Mouse (Mus musculus) kidney, postnatal 14 days (tissue): ENCODE results near the gene Tent5c.

Source experiments
- DNase-seq: peaks from one replicate; pipeline ENCODE4 v3.0.0; 2022; ENCODE audit warnings: mixed read lengths

The Tent5c gene

GRCm38 (mm10) chr3:100485390-100486132, 3.6 kb downstream of the Tent5c start:
- DNase-seq = peak; percentile 42

- DNase-seq = no peak
These were observed 6.0 kb downstream of the Tent5c start for GRCm38 (mm10) chr3:100482971-100483610.

- DNase-seq = no peak
These were observed 6.7 kb downstream of the Tent5c start for GRCm38 (mm10) chr3:100482324-100482911.

DNA sequence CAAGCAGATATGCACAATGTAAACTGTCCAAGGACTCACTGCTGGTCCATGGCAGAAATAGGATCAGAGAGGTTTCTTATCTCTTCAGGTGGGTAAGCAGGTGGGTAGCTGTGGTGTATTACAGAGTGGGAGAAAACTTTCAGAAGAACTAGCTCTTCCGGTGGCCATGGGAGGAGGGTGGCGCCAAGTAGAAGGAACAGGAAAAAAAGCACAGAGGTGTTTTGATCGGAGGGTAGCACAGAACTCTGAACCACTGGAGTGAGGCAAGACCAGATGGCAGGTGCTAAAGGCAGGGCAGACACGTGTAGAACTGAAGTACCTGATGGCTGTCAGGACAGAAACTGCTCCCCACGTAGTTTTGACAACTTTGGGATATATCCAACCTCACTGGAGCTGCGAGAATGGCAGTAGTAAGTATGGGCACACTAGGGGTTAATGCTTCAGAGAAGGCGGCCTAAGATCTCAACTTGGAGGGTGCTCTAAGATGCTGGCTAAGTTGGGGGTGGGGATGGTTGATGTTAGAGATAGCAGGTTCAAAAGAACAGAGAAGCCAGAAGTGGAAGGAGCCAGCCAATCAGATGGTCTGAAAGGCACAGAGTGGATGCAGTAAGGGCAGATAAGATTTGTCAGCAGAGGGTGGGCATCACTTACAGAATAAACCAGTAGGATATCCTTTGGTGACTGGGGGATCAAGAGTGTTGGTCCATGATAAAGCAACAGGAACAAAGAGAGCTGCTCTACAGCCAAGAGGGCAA, 8.7 kb downstream of the Tent5c start:
- no peak for DNase-seq

DNA sequence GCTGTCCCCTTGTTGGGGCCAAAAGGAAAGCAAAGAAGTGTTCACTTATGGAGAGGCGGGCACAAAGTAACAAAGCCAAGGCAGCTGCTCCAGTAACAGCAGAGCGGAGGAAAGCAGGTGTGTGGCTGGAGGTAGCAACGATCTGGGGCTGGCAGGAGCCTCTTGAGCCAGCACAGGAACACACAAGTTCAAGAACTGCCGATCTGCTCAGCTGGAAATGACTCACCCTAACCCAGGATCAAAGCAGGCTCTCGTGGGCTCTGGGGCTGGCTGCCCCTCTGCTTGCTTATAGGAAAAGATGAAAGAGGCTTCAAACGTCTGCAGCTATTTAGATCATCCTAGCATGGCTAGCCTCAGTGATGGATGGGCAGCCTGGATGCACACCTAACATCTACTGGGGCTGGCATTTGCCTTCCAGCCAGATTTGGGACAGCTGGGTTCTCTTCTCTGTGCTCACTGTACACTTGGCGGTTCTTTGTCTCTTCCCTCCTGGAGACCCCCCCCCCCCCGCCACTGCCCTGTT, 14.1 kb downstream of the Tent5c start:
- DNase-seq = no peak

DNA sequence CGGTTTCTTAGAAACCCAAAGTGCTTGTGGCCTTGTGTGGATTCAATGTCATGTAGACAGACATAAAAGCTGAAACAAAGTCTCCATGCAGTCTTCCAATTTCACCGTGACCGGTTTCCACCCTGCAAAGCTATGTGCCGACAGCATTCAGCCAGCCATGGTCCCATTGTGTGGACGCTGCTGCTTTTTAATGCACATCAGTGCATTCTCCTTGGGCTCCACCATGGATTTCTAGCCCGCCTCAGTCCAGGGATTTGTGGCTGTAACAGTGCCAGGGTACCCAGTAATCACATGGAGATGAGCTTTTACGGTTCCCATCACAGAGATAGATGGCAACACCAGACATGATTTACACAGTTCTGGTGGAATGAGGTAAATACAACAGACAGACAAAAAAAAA, 14.6 kb downstream of the Tent5c start:
- no peak for DNase-seq

GRCm38 (mm10) chr3:100473146-100473545, 16.0 kb downstream of the Tent5c start:
- DNase-seq = no peak

- DNase-seq = no peak
These were observed 18.2 kb downstream of the Tent5c start for GRCm38 (mm10) chr3:100470902-100471301.

DNA sequence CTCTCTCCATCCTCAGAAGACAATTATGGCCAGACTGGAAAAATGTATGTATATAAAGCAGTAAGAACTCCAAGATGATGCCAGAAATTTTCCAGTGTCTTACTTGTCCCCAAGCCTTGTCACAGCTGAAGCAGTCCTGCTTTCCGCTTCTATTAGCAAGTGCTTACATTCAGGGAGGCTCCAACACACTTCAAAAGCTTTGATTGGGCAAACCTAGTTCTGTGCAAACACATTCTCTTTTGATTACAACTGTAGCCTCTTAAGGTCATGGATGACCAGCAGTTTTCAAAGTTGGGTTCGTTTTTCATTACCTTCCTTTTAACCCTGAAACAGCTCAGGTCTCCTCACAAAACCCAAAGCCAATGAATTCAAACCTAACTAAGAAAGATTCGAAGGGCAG, 19.0 kb downstream of the Tent5c start:
- DNase-seq = no peak

DNA sequence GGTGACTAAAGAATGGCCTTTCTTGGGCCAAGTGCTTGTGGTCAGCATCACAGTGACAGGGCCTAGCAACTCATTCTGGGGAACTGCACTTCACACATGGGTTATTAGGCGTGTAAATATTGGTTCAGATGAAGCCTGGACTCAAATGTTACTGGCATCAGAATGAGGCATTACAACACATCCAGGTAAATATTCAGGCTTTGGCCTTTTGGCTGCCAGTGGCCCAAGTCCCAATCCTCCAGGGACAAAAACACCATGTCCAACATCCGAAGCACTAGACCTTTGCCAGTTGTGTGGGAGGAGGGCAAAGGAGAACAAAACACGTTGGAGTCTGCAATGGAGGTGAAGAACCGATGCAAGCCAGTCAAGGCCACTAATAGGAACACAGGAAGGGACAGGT, 22.6 kb downstream of the Tent5c start:
- DNase-seq = no peak

DNA sequence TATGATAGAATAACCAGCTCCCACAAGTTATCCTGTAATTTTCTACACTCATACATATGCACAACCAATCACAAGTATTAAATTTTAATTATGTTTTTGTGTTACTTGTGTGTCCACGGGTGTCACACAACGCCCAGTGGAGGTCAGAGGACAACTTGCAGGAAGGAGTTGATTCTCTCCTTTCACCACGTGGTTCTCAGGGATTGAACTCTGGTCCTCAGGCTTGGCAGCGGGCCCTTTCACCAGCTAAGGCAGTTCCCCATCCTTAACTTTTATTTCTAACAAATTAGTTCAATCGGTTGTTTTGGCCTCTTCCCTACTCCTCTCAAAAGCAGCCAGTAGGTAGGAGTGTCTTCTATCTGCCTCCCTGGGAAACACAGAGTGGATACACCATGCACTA, 24.5 kb downstream of the Tent5c start:
- DNase-seq = no peak

GRCm38 (mm10) chr3:100463959-100464265, 25.2 kb downstream of the Tent5c start:
- no peak for DNase-seq

DNA sequence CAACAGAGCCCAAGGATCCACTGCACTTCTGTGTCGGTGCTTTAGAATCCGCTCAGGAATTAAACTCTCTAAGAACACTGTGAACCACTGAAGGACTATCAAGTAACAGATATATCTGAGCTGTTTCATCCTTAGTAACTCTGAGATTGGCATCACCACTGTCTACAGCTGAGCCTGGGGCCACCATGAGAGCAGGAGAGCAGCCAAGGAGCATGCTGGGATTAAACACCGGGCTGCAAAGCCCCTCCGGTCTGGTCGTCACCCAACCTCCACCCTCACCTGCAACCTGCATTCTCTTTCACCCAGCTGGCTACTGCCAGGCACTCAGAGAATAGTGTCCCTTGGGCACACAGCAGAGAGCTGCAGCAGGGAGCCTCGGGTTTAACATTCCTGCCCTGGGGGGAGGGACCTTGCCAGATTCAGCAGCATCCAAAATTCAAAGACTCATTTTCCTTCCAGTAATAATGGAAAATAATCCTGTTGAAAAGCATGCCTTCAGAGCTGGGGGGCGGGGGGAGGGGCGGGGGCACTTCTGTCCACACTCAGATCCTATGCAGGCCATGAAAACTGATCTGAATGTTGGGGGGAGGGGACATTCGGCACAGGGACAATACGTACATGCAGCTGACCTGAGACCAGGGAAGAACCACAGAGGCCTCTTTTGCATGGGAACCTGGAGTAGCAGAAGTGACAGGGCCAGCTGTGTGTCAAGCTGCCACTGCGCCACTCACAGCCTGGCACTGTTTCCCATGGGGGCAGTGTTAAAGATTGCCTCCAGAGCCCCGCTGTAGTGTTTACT, 25.8 kb downstream of the Tent5c start:
- no peak for DNase-seq

- peak; percentile 68 for DNase-seq
These were observed 26.7 kb downstream of the Tent5c start for GRCm38 (mm10) chr3:100462235-100463083.

DNA sequence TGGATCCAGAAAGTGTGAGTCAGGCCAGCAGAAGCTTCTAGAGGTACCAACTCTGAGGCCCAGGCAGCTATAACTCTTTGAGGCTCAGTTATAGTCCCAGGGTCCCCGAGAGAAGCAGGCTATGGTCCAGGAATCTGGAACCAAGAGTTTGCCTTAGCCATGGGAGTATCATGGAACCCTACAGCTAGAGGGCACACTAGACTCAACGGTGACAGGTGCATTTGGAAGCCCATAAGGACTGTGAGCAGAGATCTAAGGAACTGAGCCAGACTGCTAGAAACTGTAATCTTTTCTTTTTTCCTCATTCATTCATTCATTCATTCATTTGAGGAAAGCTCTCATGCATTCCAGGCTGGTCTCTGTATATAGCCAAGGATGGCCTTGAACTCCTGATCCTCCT, 28.6 kb downstream of the Tent5c start:
- no peak for DNase-seq

DNA sequence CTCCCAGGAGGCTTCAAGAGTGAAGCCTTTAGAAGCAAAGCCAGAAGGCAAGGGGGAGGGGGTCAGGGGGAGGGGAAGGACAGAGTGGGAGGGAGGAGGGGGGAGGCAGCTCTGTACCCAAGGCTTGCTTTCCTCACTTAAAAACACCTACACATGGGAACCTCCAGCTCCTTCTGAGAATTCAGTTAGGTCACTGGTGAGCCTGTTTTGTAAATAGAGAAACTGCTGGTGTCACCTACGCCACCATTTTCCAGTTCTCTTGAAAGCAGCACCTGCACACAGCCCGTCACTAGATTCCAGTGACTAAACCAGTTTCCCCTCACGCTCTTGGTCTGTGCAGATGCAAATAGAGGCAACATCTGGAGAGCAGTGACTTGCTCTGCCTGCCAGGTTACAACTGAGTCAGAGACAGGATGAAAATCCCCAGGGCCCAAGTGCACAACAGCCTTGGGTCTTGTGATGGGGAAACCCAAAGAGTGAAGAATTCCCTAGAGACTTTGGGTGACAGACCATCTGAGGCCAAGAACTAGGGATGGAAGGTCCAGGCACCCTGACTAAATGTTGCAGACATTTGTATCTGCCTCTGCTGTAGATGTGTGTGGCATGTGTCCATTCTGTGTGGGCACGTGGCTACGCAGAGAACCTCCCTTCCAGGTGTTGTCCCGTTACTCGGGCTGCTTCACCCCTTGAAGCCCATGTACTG, 45.2 kb downstream of the Tent5c start:
- no peak for DNase-seq

DNA sequence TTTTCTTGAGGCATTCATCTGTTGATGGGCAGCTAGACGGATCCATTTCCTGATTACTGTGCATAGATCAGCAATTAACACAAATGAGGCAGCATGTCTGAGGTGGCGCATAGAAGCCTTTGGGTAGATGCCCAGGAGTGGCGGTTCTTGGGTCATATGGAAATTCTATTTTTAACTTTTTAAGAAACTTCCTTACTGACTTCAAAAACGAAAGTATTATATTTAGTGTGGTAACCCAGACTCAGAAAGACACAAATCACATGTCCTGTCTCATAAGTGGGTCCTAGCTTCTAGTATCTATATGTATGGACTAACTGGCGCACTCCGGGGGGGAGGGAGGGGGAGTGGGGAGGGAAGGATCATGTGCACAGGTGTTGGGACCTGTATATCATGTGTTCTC, 46.6 kb downstream of the Tent5c start:
- no peak for DNase-seq

DNA sequence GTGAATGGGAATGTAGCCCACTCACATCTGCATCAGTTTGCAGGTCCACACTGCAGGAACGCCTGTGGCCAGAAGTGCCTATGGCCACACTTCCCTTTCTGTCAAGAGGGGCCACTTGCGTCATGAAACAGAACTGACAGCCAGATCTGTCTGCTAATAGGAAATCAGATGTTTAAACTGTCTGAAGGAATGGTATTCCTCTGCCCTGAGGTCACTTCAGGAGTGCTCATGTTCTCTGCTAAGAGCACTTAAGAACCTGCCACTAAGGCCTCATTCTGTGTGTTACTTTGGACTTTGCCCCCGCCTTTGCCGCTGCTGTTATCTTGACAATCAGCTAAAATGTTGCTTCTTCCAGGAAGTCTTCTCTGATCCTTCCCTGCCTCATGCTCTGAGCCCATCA, 48.4 kb downstream of the Tent5c start:
- DNase-seq = no peak

DNA sequence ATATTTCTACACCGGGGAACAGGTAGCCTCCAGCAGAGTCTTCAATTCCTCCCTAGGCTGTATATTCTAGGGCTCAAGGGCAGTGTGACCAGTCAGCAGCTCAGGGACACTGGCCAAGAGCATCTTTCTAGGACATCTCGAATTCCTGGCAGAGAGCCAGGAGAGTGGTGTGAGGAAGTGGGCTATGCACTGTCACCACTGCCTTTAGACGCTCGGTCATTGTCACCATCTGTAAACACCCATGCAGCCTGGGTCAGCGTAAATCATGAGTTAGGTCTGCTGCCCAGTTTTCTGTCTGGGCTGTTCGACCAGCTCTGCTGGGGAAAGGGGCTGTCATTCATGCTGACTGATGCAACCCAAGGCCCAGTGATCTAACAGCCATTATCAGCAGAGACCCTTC, 49.1 kb downstream of the Tent5c start:
- peak; percentile 23 for DNase-seq

DNA sequence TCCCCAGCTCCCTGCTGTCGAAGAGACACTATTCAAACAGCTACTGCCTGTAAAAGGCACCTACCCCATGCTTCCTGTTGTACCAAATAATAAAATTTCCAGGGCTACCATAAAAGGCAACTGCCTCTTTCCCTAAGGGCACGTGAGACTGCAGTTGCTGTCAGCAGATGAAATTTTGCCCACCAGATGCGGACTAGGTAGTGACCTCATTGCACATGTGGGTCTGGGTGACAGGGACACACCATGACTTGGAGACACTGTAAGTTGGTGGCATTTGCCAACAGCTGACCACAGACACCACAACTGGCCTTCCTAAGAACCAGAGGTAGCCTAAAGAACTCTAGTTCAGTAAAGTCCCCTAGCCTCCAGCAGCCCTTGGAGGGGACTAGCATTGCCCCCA, 50.0 kb downstream of the Tent5c start:
- DNase-seq = no peak

GRCm38 (mm10) chr3:100438461-100439002, 50.6 kb downstream of the Tent5c start:
- no peak for DNase-seq
